Mouse (Mus musculus) heart, postnatal 14 days (tissue): ENCODE measurements around the gene Apobec1. TPM values are rescaled to one million over a fixed set of nuclear protein-coding genes. Genes with fewer than 3 reads are reported as not detected.

Source experiments
- total RNA-seq, 2 experiments: library from RNA; stranded (reverse); gene quantifications; 2 replicates each; pipeline ENCODE4 v1.2.3; 2021

Gene Apobec1
- total RNA-seq, 2 experiments from 2014 or later, result 3.9 to 4.8 TPM

Other genes starting within 250 kb of the Apobec1 start
- gene Rimklb, start 103.7 kb downstream of the Apobec1 start, total RNA-seq, result under 1 TPM in 1 of 2 experiments, not detected in 1; 0.20 TPM
- 10 to 100 TPM; 82.5 to 86.0 TPM for gene Mfap5, start 96.6 kb downstream of the Apobec1 start, total RNA-seq
- not detected for gene Aicda, start 48.6 kb downstream of the Apobec1 start, total RNA-seq
- gene Gdf3, start 7.6 kb upstream of the Apobec1 start, total RNA-seq, result not detected
- not detected for gene Dppa3, start 24.0 kb upstream of the Apobec1 start, total RNA-seq
- gene Nanog, start 105.0 kb upstream of the Apobec1 start, total RNA-seq, result not detected
- gene Slc2a3, start 199.2 kb upstream of the Apobec1 start, total RNA-seq, result 1 to 10 TPM; 2.3 to 2.4 TPM
- 10 to 100 TPM; 30.9 to 31.9 TPM for gene Foxj2, start 217.5 kb upstream of the Apobec1 start, total RNA-seq